Mouse (Mus musculus) forebrain, embryonic 15.5 days (tissue): Measurements from ENCODE around the gene Larp4b. TPM values are rescaled to one million over a fixed set of nuclear protein-coding genes. Genes with fewer than 3 reads are reported as not detected.
"Not testable (repeated sequence)": the region's sequence is repeated elsewhere in the genome, so short reads cannot be mapped to it uniquely, and the experiment has no call there.

Source experiments
- ATAC-seq: fragments of 200-750 bp; cut with Nextera tagmentation; replicated peaks from 2 replicates; pipeline ENCODE4 v1.8.0; 2017; ENCODE audit warnings: mild to moderate bottlenecking, moderate TSS enrichment, moderate library complexity
- H3K27ac ChIP-seq: fragments of 300-500 bp; sonication (generic); replicated peaks from 2 replicates; pipeline ENCODE4 v1.5.1; 2015; ENCODE audit warnings: mild to moderate bottlenecking, inconsistent platforms
- H3K27me3 ChIP-seq: fragments of 300-500 bp; sonication (generic); 2 replicates; pipeline ENCODE4 v1.6.1; 2015; ENCODE audit warnings: inconsistent platforms
- H3K36me3 ChIP-seq: fragments of 300-500 bp; sonication (generic); 2 replicates; pipeline ENCODE4 v1.6.1; 2015; ENCODE audit warnings: mild to moderate bottlenecking, inconsistent platforms
- H3K4me1 ChIP-seq: fragments of 300-500 bp; sonication (generic); 2 replicates; pipeline ENCODE4 v1.6.1; 2015; ENCODE audit warnings: inconsistent platforms
- H3K4me2 ChIP-seq: fragments of 300-500 bp; sonication (generic); replicated peaks from 2 replicates; pipeline ENCODE4 v1.6.1; 2015; ENCODE audit warnings: mild to moderate bottlenecking, inconsistent platforms
- H3K4me3 ChIP-seq: fragments of 300-500 bp; sonication (generic); 2 replicates; pipeline ENCODE4 v1.5.1; 2015; ENCODE audit warnings: mild to moderate bottlenecking, inconsistent platforms
- H3K9ac ChIP-seq: fragments of 300-500 bp; sonication (generic); replicated peaks from 2 replicates; pipeline ENCODE4 v1.6.1; 2015; ENCODE audit warnings: mild to moderate bottlenecking, inconsistent platforms
- H3K9me3 ChIP-seq: fragments of 300-500 bp; sonication (generic); 2 replicates; pipeline ENCODE4 v1.6.1; 2016; ENCODE audit warnings: inconsistent platforms
- WGBS: fragments of 180-500 bp; shearing (Covaris S2); methylation state at CpG from one replicate; pipeline ENCODE4 v1.1.7; 2015; ENCODE audit warnings: mixed read lengths; 5-methylcytosine and 5-hydroxymethylcytosine counted together
- polyA plus RNA-seq: library from polyadenylated mRNA; unstranded; fragments of >200 nt; fragmentation: Nextera tagmentation; extraction: Ambion mirVana; gene quantifications from 2 replicates; pipeline ENCODE4 v1.2.1, GENCODE M21; 2015

The Larp4b gene
- 36.7 and 39.3 TPM in 2 replicates for polyA plus RNA-seq

DNA sequence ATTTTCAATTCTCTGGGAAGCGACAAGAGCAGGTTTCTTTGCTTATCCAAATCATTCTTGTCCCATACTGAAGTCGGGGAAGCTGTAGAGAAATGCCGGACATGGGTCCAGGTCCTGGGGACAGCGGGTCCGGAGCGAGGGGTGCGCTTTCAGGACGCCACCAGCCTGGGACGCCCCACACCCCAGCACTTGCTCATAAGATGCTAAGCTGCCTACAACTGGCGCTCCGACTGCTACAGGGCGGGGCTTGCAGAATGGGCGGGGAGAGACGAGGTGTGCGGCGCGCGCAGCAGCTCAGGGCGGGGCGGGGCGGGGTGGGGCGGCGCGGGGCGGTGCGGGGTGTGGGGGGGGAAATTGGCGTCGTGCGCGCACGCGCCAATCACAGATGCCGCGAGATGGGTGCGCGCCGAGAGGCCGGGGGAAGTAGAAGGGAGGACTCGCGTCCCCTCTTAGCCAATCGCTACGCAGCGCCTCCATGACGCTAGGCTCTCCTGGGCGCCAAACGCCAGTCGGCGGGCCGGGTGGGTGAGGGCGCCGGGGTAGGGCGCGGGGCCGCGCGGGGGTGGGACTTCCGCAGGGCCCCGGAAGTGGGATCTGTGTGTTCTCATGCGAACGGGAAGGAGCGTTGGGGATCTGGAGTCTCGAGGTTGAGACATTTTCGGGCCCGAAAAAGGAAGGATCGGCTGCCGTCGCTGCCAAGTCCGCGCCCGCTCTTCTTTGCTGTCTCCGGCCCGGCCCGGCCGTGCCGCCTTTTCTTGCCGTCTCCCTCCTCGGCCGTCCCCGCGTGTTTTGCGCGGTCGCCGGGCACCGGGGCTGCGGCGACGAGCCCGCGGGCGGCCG, at the start of gene Larp4b:
Gene Larp4b, plus strand, starts transcription at position 566 of the 840 bp plus-strand sequence.
- H3K9ac ChIP-seq: peak within 1 kb of the TSS; percentile 89
- peak within 1 kb of the TSS; percentile 90 for H3K27ac ChIP-seq
- H3K4me2 ChIP-seq: peak within 1 kb of the TSS; percentile 93
- H3K9me3 ChIP-seq: no peaks in the 10 kb centered on the region
- no peaks in the 10 kb centered on the region for H3K27me3 ChIP-seq
- H3K36me3 ChIP-seq: no peaks in the 10 kb centered on the region
- ATAC-seq: peak; percentile 100
- H3K4me3 ChIP-seq: peak within 1 kb of the TSS; percentile 86
- peaks cover 37% of the 10 kb centered on the region for H3K4me1 ChIP-seq
- WGBS: under 1% methylated on average over 91 of the region's 92 CpGs

- no peaks in the 10 kb centered on the region for H3K36me3 ChIP-seq
- no peak overlapping the region for H3K27ac ChIP-seq
- H3K9ac ChIP-seq: no peak overlapping the region
- H3K4me2 ChIP-seq: no peak overlapping the region
- H3K4me3 ChIP-seq: no peak overlapping the region
- ATAC-seq: no peak
- WGBS: 100% methylated on average over 1 of the region's 1 CpGs
- no peaks in the 10 kb centered on the region for H3K4me1 ChIP-seq
- no peaks in the 10 kb centered on the region for H3K9me3 ChIP-seq
- H3K27me3 ChIP-seq: no peaks in the 10 kb centered on the region
These were observed 49.0 kb upstream of the Larp4b start for GRCm38 (mm10) chr13:9044731-9045130.

- H3K27ac ChIP-seq, H3K4me1 ChIP-seq, H3K4me2 ChIP-seq, H3K9ac ChIP-seq, H3K9me3 ChIP-seq, H3K36me3 ChIP-seq, H3K27me3 ChIP-seq, H3K4me3 ChIP-seq, ATAC-seq: not testable (repeated sequence)
- 71% methylated on average over 10 of the region's 10 CpGs for WGBS
These were observed 41.5 kb upstream of the Larp4b start for GRCm38 (mm10) chr13:9052049-9052691.

DNA sequence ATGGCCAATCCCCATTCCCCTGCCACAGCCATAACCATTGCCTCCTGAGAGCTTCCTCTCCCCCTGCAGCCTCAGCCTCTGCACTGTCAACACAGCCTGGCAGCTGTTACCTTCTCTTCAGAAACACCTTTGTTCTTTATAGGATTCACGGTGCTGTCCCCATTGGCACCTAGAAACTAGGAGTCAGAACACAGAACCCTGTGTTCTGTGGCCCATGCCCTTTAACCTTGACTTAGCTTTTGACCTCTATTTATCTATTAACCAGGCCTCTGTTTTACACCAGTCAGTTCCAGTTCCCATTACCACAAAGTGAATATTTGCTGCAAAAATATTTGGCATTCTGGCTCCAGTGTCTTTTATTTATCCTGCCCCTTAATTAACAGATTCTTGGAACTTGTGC, 36.4 kb upstream of the Larp4b start:
- no peak overlapping the region for H3K4me3 ChIP-seq
- no peaks in the 10 kb centered on the region for H3K9me3 ChIP-seq
- no peaks in the 10 kb centered on the region for H3K27me3 ChIP-seq
- no peak overlapping the region for H3K27ac ChIP-seq
- no peak overlapping the region for H3K9ac ChIP-seq
- no peaks in the 10 kb centered on the region for H3K36me3 ChIP-seq
- H3K4me2 ChIP-seq: no peak overlapping the region
- 87% methylated on average over 1 of the region's 1 CpGs for WGBS
- ATAC-seq: no peak
- H3K4me1 ChIP-seq: no peaks in the 10 kb centered on the region

DNA sequence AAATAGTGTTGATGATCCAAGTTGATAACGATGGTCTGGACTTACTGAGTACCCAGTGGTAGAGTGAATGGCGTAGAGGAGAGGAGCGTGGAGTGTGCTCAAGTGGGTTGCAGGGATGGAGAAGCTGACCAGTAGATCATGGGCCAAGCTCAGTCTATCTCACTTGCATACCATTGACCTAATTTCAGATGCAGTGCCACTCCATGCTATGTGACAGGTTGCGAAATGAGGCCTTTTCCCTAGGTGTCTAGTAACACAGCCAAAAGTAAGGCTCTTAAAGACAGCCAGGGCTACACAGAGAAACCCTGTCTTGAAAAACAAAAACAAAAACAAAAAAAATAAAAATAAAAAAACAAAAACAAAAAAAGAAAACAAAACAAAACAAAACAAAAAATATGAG, 35.0 kb upstream of the Larp4b start:
- ATAC-seq: no peak
- H3K4me2 ChIP-seq: no peak overlapping the region
- H3K9me3 ChIP-seq: no peaks in the 10 kb centered on the region
- H3K27me3 ChIP-seq: no peaks in the 10 kb centered on the region
- H3K4me3 ChIP-seq: no peak overlapping the region
- H3K9ac ChIP-seq: no peak overlapping the region
- 90% methylated on average over 4 of the region's 4 CpGs for WGBS
- H3K36me3 ChIP-seq: no peaks in the 10 kb centered on the region
- H3K27ac ChIP-seq: no peak overlapping the region
- H3K4me1 ChIP-seq: no peaks in the 10 kb centered on the region

DNA sequence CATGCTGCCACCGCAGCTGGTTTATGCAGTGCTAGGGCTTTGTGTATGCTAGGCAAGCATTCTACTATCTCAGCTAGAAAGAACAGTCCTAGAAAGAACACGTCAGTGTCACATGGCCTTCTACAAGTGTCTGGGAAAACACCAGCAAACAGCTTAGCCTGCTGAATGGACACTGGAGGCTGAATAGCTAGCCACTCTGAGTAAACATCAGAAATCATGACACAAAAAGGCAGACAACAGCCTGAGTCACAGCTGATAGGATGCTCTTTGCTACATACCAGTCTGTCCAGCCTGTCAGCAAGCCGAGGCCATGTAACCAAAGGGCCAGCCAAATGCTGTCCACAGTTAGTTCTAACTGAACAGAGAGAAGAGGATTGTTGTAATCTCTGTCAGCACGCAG, 32.3 kb upstream of the Larp4b start:
- Histone ChIP-seq H3K27ac (no peak overlapping the region), H3K4me3 (no peak overlapping the region), H3K27me3 (no peaks in the 10 kb centered on the region), H3K4me2 (no peak overlapping the region), H3K9ac (no peak overlapping the region), H3K4me1 (no peaks in the 10 kb centered on the region), H3K36me3 (no peaks in the 10 kb centered on the region), H3K9me3 (no peaks in the 10 kb centered on the region)
- 72% methylated on average over 4 of the region's 4 CpGs for WGBS
- no peak for ATAC-seq

DNA sequence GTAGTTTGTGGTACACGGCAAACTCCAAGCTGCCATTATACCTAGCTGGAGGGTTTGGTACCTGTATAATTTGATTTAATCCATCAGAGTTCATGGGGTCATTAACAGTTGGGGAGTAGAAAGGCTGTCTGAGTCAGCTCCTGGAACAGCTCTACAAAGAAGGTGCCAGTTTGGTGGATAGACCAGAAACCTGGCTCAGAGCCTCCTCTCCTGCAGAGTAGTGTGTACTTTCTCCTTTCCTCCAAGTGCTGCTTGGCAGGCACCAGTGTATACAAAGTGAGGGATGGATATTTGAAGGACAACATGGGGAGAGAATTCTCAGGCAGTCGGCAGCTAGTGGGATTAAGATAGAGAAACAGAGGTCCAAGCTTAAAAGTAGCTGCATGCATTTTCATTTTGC, 29.5 kb upstream of the Larp4b start:
- WGBS: 80% methylated on average over 2 of the region's 2 CpGs
- Histone ChIP-seq H3K4me1 (no peaks in the 10 kb centered on the region), H3K9me3 (no peaks in the 10 kb centered on the region), H3K27me3 (no peaks in the 10 kb centered on the region), H3K4me2 (no peak overlapping the region), H3K36me3 (no peaks in the 10 kb centered on the region), H3K4me3 (no peak overlapping the region), H3K9ac (no peak overlapping the region), H3K27ac (no peak overlapping the region)
- ATAC-seq: no peak

DNA sequence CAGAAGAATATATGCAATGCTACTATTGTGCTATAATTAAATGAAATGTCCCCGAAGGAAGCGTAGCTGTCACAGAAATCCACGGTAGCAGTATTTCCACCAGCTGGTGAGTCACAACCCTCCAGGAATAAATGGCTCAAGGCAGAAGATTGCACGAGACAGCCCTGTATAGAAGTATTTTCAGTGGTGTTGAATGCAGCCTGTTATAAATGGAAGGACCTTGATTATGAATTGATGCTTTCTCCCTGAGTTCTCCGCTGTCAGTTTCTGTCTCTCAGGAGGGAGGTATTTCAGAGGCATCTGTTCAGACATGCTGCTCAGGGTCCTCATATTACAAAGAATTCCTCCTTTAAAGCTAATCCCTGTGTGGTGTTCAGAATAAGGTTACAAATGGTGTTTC, 27.6 kb upstream of the Larp4b start:
- ATAC-seq: no peak
- WGBS: 63% methylated on average over 5 of the region's 5 CpGs
- H3K27ac ChIP-seq: no peak overlapping the region
- H3K9me3 ChIP-seq: no peaks in the 10 kb centered on the region
- no peaks in the 10 kb centered on the region for H3K36me3 ChIP-seq
- no peak overlapping the region for H3K4me2 ChIP-seq
- no peak overlapping the region for H3K4me3 ChIP-seq
- no peaks in the 10 kb centered on the region for H3K27me3 ChIP-seq
- no peaks in the 10 kb centered on the region for H3K4me1 ChIP-seq
- H3K9ac ChIP-seq: no peak overlapping the region

- ATAC-seq: no peak
These were observed 22.7 kb upstream of the Larp4b start for GRCm38 (mm10) chr13:9071008-9071407.

GRCm38 (mm10) chr13:9073818-9074217, 19.9 kb upstream of the Larp4b start:
- Histone ChIP-seq H3K4me2 (no peak overlapping the region), H3K27me3 (no peaks in the 10 kb centered on the region), H3K36me3 (no peaks in the 10 kb centered on the region), H3K4me3 (no peak overlapping the region), H3K9me3 (no peaks in the 10 kb centered on the region), H3K9ac (no peak overlapping the region), H3K4me1 (no peaks in the 10 kb centered on the region), H3K27ac (no peak overlapping the region)
- WGBS: 67% methylated on average over 4 of the region's 4 CpGs
- no peak for ATAC-seq

More at GRCm38 (mm10) chr13:9071008-9071407, 22.7 kb upstream of the Larp4b start:
- H3K4me1 ChIP-seq: no peaks in the 10 kb centered on the region
- H3K9me3 ChIP-seq: no peaks in the 10 kb centered on the region
- no peaks in the 10 kb centered on the region for H3K36me3 ChIP-seq
- H3K4me3 ChIP-seq: no peak overlapping the region
- WGBS: 83% methylated on average over 9 of the region's 9 CpGs
- no peak overlapping the region for H3K9ac ChIP-seq
- no peaks in the 10 kb centered on the region for H3K27me3 ChIP-seq
- H3K4me2 ChIP-seq: no peak overlapping the region
- no peak overlapping the region for H3K27ac ChIP-seq

GRCm38 (mm10) chr13:9075825-9076592, 17.7 kb upstream of the Larp4b start:
- no peak overlapping the region for H3K4me3 ChIP-seq
- no peaks in the 10 kb centered on the region for H3K9me3 ChIP-seq
- H3K4me1 ChIP-seq: no peaks in the 10 kb centered on the region
- no peak for ATAC-seq
- WGBS: 84% methylated on average over 7 of the region's 7 CpGs
- H3K9ac ChIP-seq: no peak overlapping the region
- no peaks in the 10 kb centered on the region for H3K27me3 ChIP-seq
- no peak overlapping the region for H3K27ac ChIP-seq
- H3K4me2 ChIP-seq: no peak overlapping the region
- H3K36me3 ChIP-seq: no peaks in the 10 kb centered on the region
